Mouse (Mus musculus) thymus, adult 2 months (tissue): ENCODE results near the gene Ankrd31.

Source experiments
- CTCF ChIP-seq: fragments of 200-500 bp; IDR thresholded peaks from 2 replicates; pipeline ENCODE4 v1.5.1; 2012; ENCODE audit warnings: mild to moderate bottlenecking, control low read depth, low read length, moderate library complexity, borderline replicate concordance; ENCODE audit not compliant: control insufficient read depth, poor library complexity, insufficient read depth; ENCODE audit errors: extremely low read depth
- POLR2A ChIP-seq: fragments of 200-500 bp; IDR thresholded peaks from 2 replicates; pipeline ENCODE4 v1.6.1; 2012; ENCODE audit warnings: mild to moderate bottlenecking, low read length, control low read depth, moderate library complexity; ENCODE audit not compliant: control insufficient read depth, poor library complexity, insufficient read depth; ENCODE audit errors: extremely low read depth

GRCm38 (mm10) chr13:96855191-96855590 is 107.1 kb downstream of the Ankrd31 start:
- TF ChIP-seq CTCF (no peak), POLR2A (no peak)
